Mouse (Mus musculus): Measurements from ENCODE around the gene Fer1l4. TPM values are rescaled to one million over a fixed set of nuclear protein-coding genes. Genes with fewer than 3 reads are reported as not detected.

Gene Fer1l4
- polyA plus RNA-seq (2014; fragmentation: Illumina TruSeq; extraction: RNeasy Lipid Tissue Mini Kit (QIAGEN cat#74804)): not detected

DNA sequence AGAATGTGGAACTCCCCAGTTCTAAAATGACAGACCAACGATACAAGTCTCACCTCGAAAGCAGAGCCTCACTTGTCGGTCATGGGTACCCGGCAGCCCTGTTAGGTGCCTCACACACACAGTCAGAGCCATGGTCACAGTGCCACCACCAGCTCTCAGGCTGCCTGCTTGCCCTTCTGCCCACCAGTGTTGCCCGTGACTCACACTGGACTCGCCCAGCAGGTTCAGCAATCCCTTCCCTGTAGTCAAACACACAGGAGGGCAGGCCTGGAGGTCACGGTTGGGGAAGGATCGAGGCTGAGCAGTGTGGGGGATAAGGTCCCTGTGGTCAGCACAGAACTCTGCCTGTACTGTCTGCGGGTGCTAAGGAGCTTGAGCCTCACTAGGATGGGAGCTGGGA is at the start of gene Fer1l4:
Fer1l4 (minus strand) TSS at position 132 of the 400 bp plus-strand sequence.

DNA sequence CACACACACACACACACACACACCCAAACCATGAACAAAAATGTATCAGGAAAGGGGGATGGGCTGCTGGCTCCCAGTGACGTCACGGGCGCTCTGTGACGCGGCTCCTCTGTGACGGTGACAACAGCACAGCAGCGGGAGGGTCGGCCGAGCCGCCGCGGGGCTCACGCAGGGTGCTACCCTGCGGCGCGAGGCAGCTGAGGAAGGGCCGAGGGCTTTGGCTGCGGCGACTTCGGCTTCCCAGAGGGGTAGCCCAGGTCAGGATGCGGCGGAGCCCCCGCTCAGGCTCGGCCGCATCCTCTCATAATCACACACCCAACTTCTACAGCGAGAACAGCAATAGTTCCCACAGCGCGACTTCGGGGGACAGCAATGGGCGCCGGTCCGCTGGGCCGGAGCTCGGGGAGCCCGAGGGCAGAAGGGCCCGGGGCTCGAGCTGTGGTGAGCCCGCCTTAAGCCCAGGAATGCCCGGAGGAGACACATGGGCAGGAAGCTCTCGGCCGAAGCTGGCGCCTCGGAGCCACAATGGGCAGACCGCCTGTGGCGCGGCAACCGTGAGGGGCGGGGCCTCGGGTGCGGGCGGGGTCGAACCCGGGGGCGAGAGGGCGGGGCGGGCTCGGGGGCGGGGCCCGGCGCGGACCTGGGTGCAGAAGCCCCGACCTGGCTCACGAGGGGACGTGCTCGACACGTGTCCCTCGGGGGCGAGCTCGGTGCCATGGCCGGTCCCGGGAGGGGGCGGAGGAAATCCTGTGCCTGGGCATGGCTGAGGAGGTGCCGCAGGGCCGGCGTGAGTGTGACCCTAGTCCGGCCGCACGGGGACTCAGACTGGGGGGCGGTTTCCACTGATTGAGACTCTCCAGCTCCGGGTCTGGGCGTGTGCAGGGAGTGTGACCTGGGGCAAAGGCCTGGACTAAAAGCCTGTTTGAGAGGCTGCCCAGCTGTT is 12.6 kb upstream of the Fer1l4 start, which contains the start of gene Spag4:
Spag4 (plus strand) TSS at position 77 of the 943 bp plus-strand sequence.

DNA sequence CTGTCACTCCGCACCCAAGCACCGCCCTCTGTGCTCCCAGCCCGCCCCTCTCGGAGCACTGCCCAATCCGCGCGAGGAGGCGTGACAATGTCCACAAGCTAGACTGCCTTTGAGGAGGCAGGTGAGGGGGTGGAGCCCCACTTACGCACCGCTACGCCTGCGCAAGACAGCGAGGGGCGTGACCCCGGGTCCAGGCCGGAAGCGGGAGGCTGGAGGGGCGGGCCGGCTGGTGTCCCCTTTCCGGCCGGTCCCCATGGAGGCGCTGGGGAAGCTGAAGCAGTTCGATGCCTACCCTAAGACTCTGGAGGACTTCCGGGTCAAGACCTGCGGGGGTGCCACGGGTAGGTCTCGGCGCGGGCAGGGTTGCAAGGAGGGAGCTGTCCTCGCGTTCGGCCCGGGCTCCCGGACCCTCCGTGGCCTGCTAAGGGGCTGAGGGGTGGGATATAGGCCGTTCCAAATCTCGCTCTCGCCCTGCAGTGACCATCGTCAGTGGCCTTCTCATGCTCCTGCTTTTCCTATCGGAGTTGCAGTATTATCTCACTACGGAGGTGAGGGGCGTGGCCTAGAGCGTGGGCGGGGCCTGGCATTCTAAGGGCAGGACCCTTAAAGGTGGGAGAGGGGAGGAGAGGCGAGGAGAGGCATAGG is 44.7 kb downstream of the Fer1l4 start, which contains the start of the genes 6430550D23Rik and Ergic3:
6430550D23Rik (minus strand) TSS at position 90 of the 645 bp plus-strand sequence.
Ergic3 (plus strand) TSS at position 158 of the 645 bp plus-strand sequence.

Other genes with a start within 250 kb of the Fer1l4 start
- 19.0 TPM for gene BC029722, start 233.5 kb downstream of the Fer1l4 start, polyA plus RNA-seq (2014; fragmentation: Illumina TruSeq; extraction: RNeasy Lipid Tissue Mini Kit (QIAGEN cat#74804))
- gene Eif6, start 226.0 kb downstream of the Fer1l4 start, polyA plus RNA-seq (2014; fragmentation: Illumina TruSeq; extraction: RNeasy Lipid Tissue Mini Kit (QIAGEN cat#74804)): 9.6 TPM
- gene Fam83c, start 218.1 kb downstream of the Fer1l4 start, polyA plus RNA-seq (2014; fragmentation: Illumina TruSeq; extraction: RNeasy Lipid Tissue Mini Kit (QIAGEN cat#74804)): not detected
- 36.9 TPM for gene Uqcc1, start 122.6 kb downstream of the Fer1l4 start, polyA plus RNA-seq (2014; fragmentation: Illumina TruSeq; extraction: RNeasy Lipid Tissue Mini Kit (QIAGEN cat#74804))
- not detected for gene Gm15557, start 112.2 kb downstream of the Fer1l4 start, polyA plus RNA-seq (2014; fragmentation: Illumina TruSeq; extraction: RNeasy Lipid Tissue Mini Kit (QIAGEN cat#74804))
- not detected for gene Gdf5, start 107.6 kb downstream of the Fer1l4 start, polyA plus RNA-seq (2014; fragmentation: Illumina TruSeq; extraction: RNeasy Lipid Tissue Mini Kit (QIAGEN cat#74804))
- gene Cep250, start 96.5 kb downstream of the Fer1l4 start, polyA plus RNA-seq (2014; fragmentation: Illumina TruSeq; extraction: RNeasy Lipid Tissue Mini Kit (QIAGEN cat#74804)): 2.1 TPM
- gene 6430550D23Rik, start 45.0 kb downstream of the Fer1l4 start, polyA plus RNA-seq (2014; fragmentation: Illumina TruSeq; extraction: RNeasy Lipid Tissue Mini Kit (QIAGEN cat#74804)): 0.48 TPM
- gene Ergic3, start 44.9 kb downstream of the Fer1l4 start, polyA plus RNA-seq (2014; fragmentation: Illumina TruSeq; extraction: RNeasy Lipid Tissue Mini Kit (QIAGEN cat#74804)): 18.9 TPM
- gene Spag4, start 12.2 kb upstream of the Fer1l4 start, polyA plus RNA-seq (2014; fragmentation: Illumina TruSeq; extraction: RNeasy Lipid Tissue Mini Kit (QIAGEN cat#74804)): 0.14 TPM
- 40.4 TPM for gene Cpne1, start 59.0 kb upstream of the Fer1l4 start, polyA plus RNA-seq (2014; fragmentation: Illumina TruSeq; extraction: RNeasy Lipid Tissue Mini Kit (QIAGEN cat#74804))
- gene Rbm12, start 59.0 kb upstream of the Fer1l4 start, polyA plus RNA-seq (2014; fragmentation: Illumina TruSeq; extraction: RNeasy Lipid Tissue Mini Kit (QIAGEN cat#74804)): 40.5 TPM
- gene Gm28036, start 74.1 kb upstream of the Fer1l4 start, polyA plus RNA-seq (2014; fragmentation: Illumina TruSeq; extraction: RNeasy Lipid Tissue Mini Kit (QIAGEN cat#74804)): 27.3 TPM
- gene Romo1, start 91.1 kb upstream of the Fer1l4 start, polyA plus RNA-seq (2014; fragmentation: Illumina TruSeq; extraction: RNeasy Lipid Tissue Mini Kit (QIAGEN cat#74804)): 2.8 TPM
- 56.0 TPM for gene Nfs1, start 91.2 kb upstream of the Fer1l4 start, polyA plus RNA-seq (2014; fragmentation: Illumina TruSeq; extraction: RNeasy Lipid Tissue Mini Kit (QIAGEN cat#74804))
- 664 TPM for gene Rbm39, start 127.3 kb upstream of the Fer1l4 start, polyA plus RNA-seq (2014; fragmentation: Illumina TruSeq; extraction: RNeasy Lipid Tissue Mini Kit (QIAGEN cat#74804))
- gene Phf20, start 143.5 kb upstream of the Fer1l4 start, polyA plus RNA-seq (2014; fragmentation: Illumina TruSeq; extraction: RNeasy Lipid Tissue Mini Kit (QIAGEN cat#74804)): 65.0 TPM